Mouse (Mus musculus) layer of hippocampus, postnatal 14 days (tissue): ENCODE measurements around the gene Carhsp1. TPM values are rescaled to one million over a fixed set of nuclear protein-coding genes. Genes with fewer than 3 reads are reported as not detected.

Source experiments
- DNase-seq, 2 experiments: peaks; one replicate each; pipeline ENCODE4 v3.0.0; 2021 to 2022; ENCODE audit warnings: low spot score in 2 of 2, mixed read lengths in 1 of 2
- microRNA-seq, 2 experiments: library from miRNA; unstranded; fragments of <30 nt; microRNA quantifications; one replicate each; pipeline ENCODE4 v1.2.0; 2021
- total RNA-seq, 2 experiments: library from RNA; stranded (reverse); gene quantifications; 2 replicates each; pipeline ENCODE4 v1.2.3; 2021

Carhsp1 gene
- total RNA-seq, 2 experiments from 2014 or later = 23.2 to 23.8 TPM

GRCm38 (mm10) chr16:8643855-8644254 is 28.1 kb downstream of the Carhsp1 start:
- DNase-seq = peak in 1 of 2 experiments; percentile 44

DNA sequence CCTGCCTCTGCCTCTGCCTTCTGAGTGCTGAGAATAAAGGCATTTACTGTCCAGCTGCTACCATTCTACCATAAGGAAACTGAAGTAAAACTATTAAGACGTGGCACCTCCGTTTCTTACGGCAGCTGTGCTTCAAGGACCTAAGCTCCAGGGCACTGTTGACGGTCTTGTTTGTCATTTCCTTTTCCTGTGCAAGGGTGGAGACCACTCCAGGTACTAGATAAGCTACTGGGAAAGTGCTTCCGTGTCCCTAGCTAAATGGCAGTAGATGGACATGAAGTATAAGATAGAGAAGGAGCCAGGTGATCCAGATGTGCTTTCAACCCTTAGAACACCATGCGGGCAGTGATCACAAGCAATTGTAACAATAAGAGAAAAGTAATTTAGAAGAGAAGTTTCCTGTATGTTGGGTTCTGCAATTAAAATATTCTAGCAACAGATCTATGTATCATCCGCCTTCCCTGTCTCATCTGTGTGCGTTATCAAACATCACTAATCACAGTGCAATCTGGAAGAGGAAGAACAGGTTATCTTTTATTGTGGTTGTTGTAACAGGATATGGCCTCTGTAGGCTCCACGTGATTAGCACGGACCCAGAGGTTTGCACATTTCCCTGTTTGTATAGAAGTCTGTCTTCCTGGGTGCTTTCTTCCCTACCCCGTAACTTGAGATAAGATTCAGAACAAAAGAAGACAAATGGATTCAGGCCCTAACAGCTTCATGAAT is 32.3 kb downstream of the Carhsp1 start:
- no peak for DNase-seq

GRCm38 (mm10) chr16:8638131-8638530 is 33.8 kb downstream of the Carhsp1 start:
- DNase-seq = no peak

- peak; percentile 89 to 94 for DNase-seq
Observed at GRCm38 (mm10) chr16:8637217-8638051, 34.5 kb downstream of the Carhsp1 start, which contains the start of the genes Pmm2 and Tmem186. Gene Pmm2, plus strand, starts transcription at chr16:8637674. Gene Tmem186, minus strand, starts transcription at chr16:8637712.

DNA sequence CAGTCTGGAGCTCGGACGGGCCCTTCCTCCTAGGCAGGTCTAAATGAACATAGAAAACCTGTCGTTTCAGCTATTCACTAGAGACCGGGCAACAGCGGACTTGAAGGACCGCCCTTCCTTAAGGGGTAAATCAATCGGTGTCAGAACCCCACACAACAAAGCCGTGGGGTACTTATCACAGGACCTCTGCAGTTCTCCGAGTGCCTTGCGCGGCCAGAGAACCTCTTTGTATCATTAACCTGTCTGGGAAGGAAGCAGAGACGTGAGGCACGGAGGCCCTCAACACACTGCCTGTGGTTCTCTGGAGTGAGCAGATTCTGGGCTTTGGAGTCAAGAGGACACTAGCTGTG is 35.1 kb downstream of the Carhsp1 start:
- no peak for DNase-seq

- no peak for DNase-seq
Observed at GRCm38 (mm10) chr16:8631428-8631827, 40.5 kb downstream of the Carhsp1 start.

GRCm38 (mm10) chr16:8630419-8630818 is 41.5 kb downstream of the Carhsp1 start:
- no peak for DNase-seq

- DNase-seq = no peak
Observed at GRCm38 (mm10) chr16:8620315-8621115, 51.4 kb downstream of the Carhsp1 start.

DNA sequence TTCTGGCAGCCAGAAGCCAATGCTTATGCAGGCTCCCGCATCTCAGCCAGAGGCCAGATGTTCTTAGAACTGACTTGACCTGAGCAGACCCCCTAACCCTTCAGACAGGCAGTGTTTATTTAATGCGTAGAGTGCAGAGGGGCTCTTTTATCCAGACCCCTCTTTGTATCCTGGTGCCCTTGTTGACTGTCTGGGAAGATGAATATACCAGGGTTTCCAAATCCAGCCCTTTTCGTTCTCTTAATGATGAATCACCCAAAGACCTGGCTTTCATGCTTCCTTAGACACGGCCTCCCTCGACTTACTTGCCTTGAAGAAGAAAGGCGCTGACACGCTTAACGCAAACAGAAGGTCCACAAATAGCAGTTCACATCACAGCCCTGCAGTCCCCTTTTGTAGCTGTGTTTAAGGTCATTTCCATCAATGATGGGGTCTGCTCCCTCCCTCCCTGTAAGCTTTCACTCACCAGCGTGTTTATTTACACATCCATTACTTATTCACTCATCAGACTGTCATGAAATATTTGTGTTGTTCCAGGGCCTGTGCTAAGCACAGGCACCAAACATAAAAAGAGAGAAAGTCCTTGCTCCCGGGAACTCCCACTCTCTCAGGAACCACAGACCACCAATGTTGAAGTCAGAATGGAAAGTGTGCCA is 52.2 kb downstream of the Carhsp1 start:
- no peak for DNase-seq

DNA sequence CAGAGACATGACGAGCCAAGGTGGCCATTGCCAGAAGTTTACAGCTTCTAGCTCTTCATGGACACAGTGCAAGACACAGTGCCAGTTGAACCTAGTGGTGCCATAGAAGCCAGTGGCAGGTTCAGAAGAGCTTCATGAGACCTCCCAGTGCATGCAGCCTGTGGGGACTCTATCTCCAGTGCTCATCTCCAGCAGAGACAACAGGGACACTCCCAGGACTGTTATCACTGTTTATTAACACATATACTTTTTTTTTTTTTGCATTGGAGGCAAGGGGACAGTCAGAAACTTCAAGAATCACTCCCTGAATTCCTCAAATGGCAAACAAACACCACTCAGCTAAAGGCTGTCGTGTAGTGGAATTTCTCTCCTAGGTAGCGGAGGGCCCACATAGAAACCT is 58.5 kb downstream of the Carhsp1 start:
- DNase-seq = no peak

GRCm38 (mm10) chr16:8613039-8613438 is 58.9 kb downstream of the Carhsp1 start:
- no peak for DNase-seq

GRCm38 (mm10) chr16:8612214-8613005 is 59.5 kb downstream of the Carhsp1 start:
- no peak for DNase-seq

- DNase-seq = no peak
Observed at GRCm38 (mm10) chr16:8610397-8610796, 61.6 kb downstream of the Carhsp1 start.

Small RNAs within 50 kb of the gene (microRNA-seq; reads per million reads assigned to microRNA genes)
- 0 reads per million in 2 experiments for gene Gm22137

Other genes starting within 250 kb of the Carhsp1 start
- gene Tmem114, start 247.0 kb downstream of the Carhsp1 start, total RNA-seq = 10 to 100 TPM; 11.4 to 12.0 TPM
- 10 to 100 TPM; 32.4 to 33.6 TPM for gene Mettl22, start 201.4 kb downstream of the Carhsp1 start, total RNA-seq
- 100 to 1,000 TPM; 149 to 156 TPM for gene Abat, start 158.7 kb downstream of the Carhsp1 start, total RNA-seq
- gene Pmm2, start 34.5 kb downstream of the Carhsp1 start, total RNA-seq = 10 to 100 TPM; 31.9 to 34.5 TPM
- gene Tmem186, start 34.4 kb downstream of the Carhsp1 start, total RNA-seq = 10 to 100 TPM; 10.6 to 11.5 TPM
- gene Gm5767, start 8.6 kb upstream of the Carhsp1 start, total RNA-seq = not detected
- 100 to 1,000 TPM; 149 to 167 TPM for gene Usp7, start 120.2 kb upstream of the Carhsp1 start, total RNA-seq
- 100 to 1,000 TPM; 112 to 121 TPM for gene 1810013L24Rik, start 157.9 kb upstream of the Carhsp1 start, total RNA-seq